Mouse (Mus musculus): Measurements from ENCODE around the gene 1700029I15Rik.

The 1700029I15Rik gene

GRCm38 (mm10) chr2:92374514-92374913 lies 7.8 kb upstream of the 1700029I15Rik start, which contains the start of the genes Pex16 and Large2:
TSS of gene Pex16 (plus strand) at chr2:92374676.
TSS of gene Large2 (minus strand) at chr2:92374869.
- DNase-seq, result peak; percentile 55 to 61

GRCm38 (mm10) chr2:92375099-92375623 lies 7.2 kb upstream of the 1700029I15Rik start:
- DNase-seq, result peak; percentile 96 to 99

- DNase-seq, result no peak
Observed at GRCm38 (mm10) chr2:92375788-92376187, 6.5 kb upstream of the 1700029I15Rik start.

GRCm38 (mm10) chr2:92376300-92376699 lies 6.0 kb upstream of the 1700029I15Rik start:
- no peak for DNase-seq

- DNase-seq, result no peak
Observed at GRCm38 (mm10) chr2:92377320-92377719, 5.0 kb upstream of the 1700029I15Rik start.

GRCm38 (mm10) chr2:92379783-92380494 lies 2.4 kb upstream of the 1700029I15Rik start:
- no peak for DNase-seq

GRCm38 (mm10) chr2:92380495-92381050 lies 1.8 kb upstream of the 1700029I15Rik start:
- DNase-seq, result no peak

- DNase-seq, result no peak
Observed at GRCm38 (mm10) chr2:92381161-92381560, 1.2 kb upstream of the 1700029I15Rik start.

GRCm38 (mm10) chr2:92382759-92383158 lies 421 bp downstream of the 1700029I15Rik start:
- no peak for DNase-seq

- DNase-seq, result no peak
Observed at GRCm38 (mm10) chr2:92384101-92384500, 1.8 kb downstream of the 1700029I15Rik start.

GRCm38 (mm10) chr2:92385113-92386051 lies 3.0 kb downstream of the 1700029I15Rik start:
- DNase-seq, result no peak

- DNase-seq, result no peak
Observed at GRCm38 (mm10) chr2:92386821-92387570, 4.7 kb downstream of the 1700029I15Rik start.

- no peak for DNase-seq
Observed at GRCm38 (mm10) chr2:92387646-92388045, 5.3 kb downstream of the 1700029I15Rik start.

GRCm38 (mm10) chr2:92388081-92388517 lies 5.8 kb downstream of the 1700029I15Rik start:
- DNase-seq, result no peak

GRCm38 (mm10) chr2:92388891-92389641 lies 6.7 kb downstream of the 1700029I15Rik start:
- DNase-seq, result peak; percentile 79 to 83

- DNase-seq, result no peak
Observed at GRCm38 (mm10) chr2:92389645-92390044, 7.3 kb downstream of the 1700029I15Rik start.

GRCm38 (mm10) chr2:92390206-92390930 lies 8.0 kb downstream of the 1700029I15Rik start:
- no peak for DNase-seq

- no peak for DNase-seq
Observed at GRCm38 (mm10) chr2:92391116-92391515, 8.8 kb downstream of the 1700029I15Rik start.

GRCm38 (mm10) chr2:92391703-92392317 lies 9.5 kb downstream of the 1700029I15Rik start:
- DNase-seq, result no peak

Measured in kidney, adult 8-10 months (tissue).